Mouse (Mus musculus) E14TG2a.4 (cell line): Measurements from ENCODE around the gene Smarcd2.

Experiments
- H3K27me3 ChIP-seq: 2 replicates; pipeline ENCODE4 v1.6.1; 2014; ENCODE audit warnings: low read length, control low read depth; ENCODE audit not compliant: insufficient read depth
- H3K36me3 ChIP-seq: 2 replicates; pipeline ENCODE4 v1.6.1; 2014; ENCODE audit warnings: low read length, control low read depth; ENCODE audit not compliant: insufficient read depth
- H3K4me1 ChIP-seq: replicated peaks from 2 replicates; pipeline ENCODE4 v1.6.1; 2014; ENCODE audit warnings: low read depth, low read length, control low read depth
- H3K4me3 ChIP-seq: replicated peaks from 2 replicates; pipeline ENCODE4 v1.5.1; 2014; ENCODE audit warnings: mild to moderate bottlenecking, low read length
- H3K9me3 ChIP-seq: 2 replicates; pipeline ENCODE4 v1.6.1; 2014; ENCODE audit warnings: low read length, control low read depth
- CTCF ChIP-seq: conservative IDR thresholded peaks from 2 replicates; pipeline ENCODE4 v1.5.1; 2014; ENCODE audit warnings: low read length
- NANOG ChIP-seq: IDR thresholded peaks from 2 replicates; pipeline ENCODE4 v1.6.1; 2014; ENCODE audit warnings: borderline replicate concordance, low read length, mixed read lengths
- POU5F1 ChIP-seq: IDR thresholded peaks from 2 replicates; pipeline ENCODE4 v1.6.1; 2014; ENCODE audit warnings: low read length, borderline replicate concordance

Gene Smarcd2

GRCm38 (mm10) chr11:106286987-106287386, 14.2 kb upstream of the Smarcd2 start:
- peaks cover 9% of the 10 kb centered on the region for H3K4me1 ChIP-seq
- H3K27me3 ChIP-seq, result peaks cover 53% of the 10 kb centered on the region
- TF ChIP-seq NANOG (no peak), POU5F1 (no peak)
- no peaks in the 10 kb centered on the region; the same call in 1 of the 2 replicates for H3K36me3 ChIP-seq
- H3K4me3 ChIP-seq, result peak overlapping the region; percentile 26; the same call in 1 of the 2 replicates
- H3K9me3 ChIP-seq, result peaks cover 28% of the 10 kb centered on the region

GRCm38 (mm10) chr11:106286206-106286605, 13.4 kb upstream of the Smarcd2 start:
- Histone ChIP-seq H3K27me3 (peaks cover 56% of the 10 kb centered on the region), H3K36me3 (no peaks in the 10 kb centered on the region), H3K4me3 (no peak overlapping the region), H3K9me3 (peaks cover 20% of the 10 kb centered on the region), H3K4me1 (peaks cover 9% of the 10 kb centered on the region)
- no peak for TF ChIP-seq POU5F1
- no peak for TF ChIP-seq NANOG
- TF ChIP-seq CTCF, result no peak

- Histone ChIP-seq H3K27me3 (peaks cover 56% of the 10 kb centered on the region), H3K4me3 (no peak overlapping the region), H3K9me3 (no peaks in the 10 kb centered on the region), H3K4me1 (peaks cover 9% of the 10 kb centered on the region), H3K36me3 (no peaks in the 10 kb centered on the region)
- no peak for TF ChIP-seq CTCF
- no peak for TF ChIP-seq NANOG
- TF ChIP-seq POU5F1, result no peak
Measured at GRCm38 (mm10) chr11:106284126-106284525, 11.4 kb upstream of the Smarcd2 start.

- Histone ChIP-seq H3K36me3 (no peaks in the 10 kb centered on the region), H3K27me3 (peaks cover 61% of the 10 kb centered on the region), H3K4me3 (no peak overlapping the region), H3K4me1 (peaks cover 9% of the 10 kb centered on the region), H3K9me3 (no peaks in the 10 kb centered on the region)
- TF ChIP-seq CTCF, result no peak
- no peak for TF ChIP-seq POU5F1
- TF ChIP-seq NANOG, result no peak
Measured at GRCm38 (mm10) chr11:106283371-106283770, 10.6 kb upstream of the Smarcd2 start.

- peaks cover 65% of the 10 kb centered on the region for H3K27me3 ChIP-seq
- H3K4me1 ChIP-seq, result peaks cover 9% of the 10 kb centered on the region
- H3K36me3 ChIP-seq, result no peaks in the 10 kb centered on the region
- no peaks in the 10 kb centered on the region for H3K9me3 ChIP-seq
- H3K4me3 ChIP-seq, result no peak overlapping the region
- no peak for TF ChIP-seq POU5F1
- no peak for TF ChIP-seq CTCF
Measured at GRCm38 (mm10) chr11:106282452-106282851, 9.7 kb upstream of the Smarcd2 start.

GRCm38 (mm10) chr11:106276454-106276853, 3.7 kb upstream of the Smarcd2 start, which contains the start of gene Tcam1:
Gene Tcam1 (plus strand): TSS chr11:106276672.
- TF ChIP-seq CTCF (peak; percentile 34), POU5F1 (no peak)
- Histone ChIP-seq H3K27me3 (peaks cover 33% of the 10 kb centered on the region), H3K36me3 (no peaks in the 10 kb centered on the region), H3K9me3 (no peaks in the 10 kb centered on the region), H3K4me1 (peaks cover 38% of the 10 kb centered on the region), H3K4me3 (no peak within 1 kb of the TSS)

GRCm38 (mm10) chr11:106274971-106275411, 2.2 kb upstream of the Smarcd2 start:
- H3K27me3 ChIP-seq, result peaks cover 33% of the 10 kb centered on the region
- peaks cover 7% of the 10 kb centered on the region for H3K36me3 ChIP-seq
- H3K4me3 ChIP-seq, result no peak overlapping the region
- peaks cover 52% of the 10 kb centered on the region for H3K4me1 ChIP-seq
- TF ChIP-seq NANOG, result no peak
- TF ChIP-seq CTCF, result no peak
- no peak for TF ChIP-seq POU5F1
- no peaks in the 10 kb centered on the region for H3K9me3 ChIP-seq

GRCm38 (mm10) chr11:106274374-106274773, 1.6 kb upstream of the Smarcd2 start:
- Histone ChIP-seq H3K9me3 (no peaks in the 10 kb centered on the region), H3K36me3 (peaks cover 8% of the 10 kb centered on the region), H3K4me1 (peaks cover 57% of the 10 kb centered on the region), H3K4me3 (peak overlapping the region; percentile 74), H3K27me3 (peaks cover 33% of the 10 kb centered on the region)
- no peak for TF ChIP-seq POU5F1
- TF ChIP-seq CTCF, result no peak
- TF ChIP-seq NANOG, result no peak

GRCm38 (mm10) chr11:106273811-106274210, 1.0 kb upstream of the Smarcd2 start:
- peaks cover 32% of the 10 kb centered on the region for H3K27me3 ChIP-seq
- peaks cover 62% of the 10 kb centered on the region for H3K4me1 ChIP-seq
- TF ChIP-seq POU5F1, result no peak
- no peak for TF ChIP-seq NANOG
- TF ChIP-seq CTCF, result no peak
- peak overlapping the region; percentile 74 for H3K4me3 ChIP-seq
- peaks cover 8% of the 10 kb centered on the region for H3K36me3 ChIP-seq
- no peaks in the 10 kb centered on the region for H3K9me3 ChIP-seq
